Mouse (Mus musculus): ENCODE results near the gene Mgmt.

The Mgmt gene

DNA sequence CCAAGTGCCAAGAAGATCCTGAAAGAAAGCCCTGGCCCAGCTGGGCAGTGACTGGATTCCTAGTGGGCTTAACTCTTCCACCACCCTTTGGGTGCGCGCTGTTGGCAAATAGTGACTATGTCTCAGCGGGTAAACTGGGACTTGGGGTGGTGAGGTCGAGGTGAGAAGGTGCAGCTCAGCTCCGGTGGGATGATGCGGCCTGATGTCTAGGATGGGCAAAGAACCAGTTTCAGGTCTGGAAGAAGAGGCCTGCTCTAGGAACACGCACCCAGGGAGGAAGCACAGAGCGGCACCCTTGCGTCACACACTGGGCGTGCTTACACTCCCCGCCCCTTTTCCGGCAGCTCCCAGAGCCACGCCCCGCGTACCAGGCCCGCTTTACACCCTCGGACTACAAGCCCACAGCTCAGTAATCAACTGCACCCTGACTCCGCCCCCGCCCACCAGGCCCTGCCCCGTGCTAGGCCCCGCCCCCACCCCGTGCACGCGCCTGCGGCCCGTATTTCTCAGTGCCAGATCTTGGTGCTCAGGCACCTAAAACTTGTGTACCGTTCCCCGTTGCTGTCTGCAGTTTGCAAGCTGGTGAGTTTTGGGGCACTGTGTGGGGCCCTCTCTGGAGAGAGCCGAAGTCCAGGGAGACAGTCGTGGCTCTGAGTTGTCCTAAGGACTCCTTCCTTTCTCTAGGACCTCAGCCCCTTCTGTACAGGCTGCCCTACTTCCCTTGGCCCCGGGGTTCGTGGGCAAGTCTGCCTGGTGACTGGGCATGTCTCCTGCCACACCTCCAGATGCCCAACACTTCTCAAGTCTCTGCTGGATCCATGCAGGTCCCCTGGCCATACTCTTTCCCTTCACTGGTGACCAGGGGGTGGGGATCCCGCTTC lies at the start of gene Mgmt:
Gene Mgmt (plus strand): TSS at position 509 of the 881 bp plus-strand sequence.
- peak; percentile 95 for DNase-seq (ENCODE audit: low spot score)

- DNase-seq (ENCODE audit: low spot score) = no peak
These were observed 49.6 kb upstream of the Mgmt start for GRCm38 (mm10) chr7:136844835-136845234.

DNA sequence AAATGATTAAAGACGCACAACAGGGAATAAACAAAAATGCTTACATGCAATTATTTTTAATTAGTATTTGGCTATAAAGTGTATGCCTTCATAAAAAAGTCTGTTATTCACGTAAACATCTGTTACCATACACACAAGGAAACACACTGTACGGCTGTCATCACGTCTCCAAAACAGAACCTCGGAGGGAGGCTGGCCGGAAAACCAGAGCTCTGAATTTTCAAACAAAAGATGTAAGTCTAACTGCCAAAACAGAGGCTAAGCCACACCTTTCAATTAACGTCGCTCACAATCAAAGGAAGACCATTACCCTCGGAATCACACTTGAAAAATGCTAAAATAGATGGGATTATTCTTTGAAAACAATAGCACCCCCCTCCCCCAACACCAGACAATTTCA lies 49.1 kb upstream of the Mgmt start:
- DNase-seq (ENCODE audit: low spot score) = no peak

DNA sequence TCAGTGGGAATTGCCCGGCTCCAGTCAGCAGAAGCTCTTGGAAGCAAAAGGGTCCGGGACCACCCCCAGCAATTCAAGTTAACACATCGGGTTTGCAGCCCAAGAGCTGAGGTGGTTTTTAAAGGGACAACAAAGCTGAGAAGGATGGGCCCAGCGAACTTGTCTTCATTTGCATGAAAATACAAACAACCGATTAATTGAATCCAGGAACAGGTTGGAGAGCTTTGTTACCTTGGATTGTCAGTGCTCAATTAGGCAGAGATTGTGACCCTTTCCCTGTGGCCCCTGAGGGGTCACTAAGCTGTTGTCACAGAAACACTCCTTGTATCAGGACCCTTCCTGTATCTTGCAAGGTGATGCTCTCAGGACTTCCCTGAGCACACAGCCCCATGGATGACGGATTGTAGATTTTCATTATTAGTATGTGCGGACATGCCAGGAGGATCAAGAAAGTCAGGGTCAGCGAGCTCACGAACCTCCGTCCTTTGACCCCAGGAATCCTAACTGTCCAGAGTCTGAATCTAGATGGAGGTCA lies 48.3 kb upstream of the Mgmt start:
- no peak for DNase-seq (ENCODE audit: low spot score)

DNA sequence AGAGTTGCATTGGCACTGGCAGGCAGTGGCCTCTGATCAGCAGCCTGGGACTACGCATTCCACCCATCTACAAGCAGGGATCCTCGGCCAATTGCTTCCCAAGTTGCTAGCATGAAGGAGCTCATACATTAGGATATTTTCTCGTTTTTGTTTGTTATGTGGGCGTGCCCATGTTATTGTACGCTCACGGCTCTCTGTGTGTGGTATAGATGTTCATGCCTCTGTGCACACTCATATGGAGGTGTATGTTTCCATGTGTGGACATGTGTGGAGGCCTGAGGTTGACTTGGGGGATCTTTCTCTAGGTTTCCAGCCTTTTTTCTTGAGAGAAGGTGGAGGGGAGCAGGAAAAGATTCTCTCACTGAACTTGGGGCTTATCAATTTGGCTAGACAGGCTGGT lies 46.8 kb upstream of the Mgmt start:
- DNase-seq (ENCODE audit: low spot score) = no peak

DNA sequence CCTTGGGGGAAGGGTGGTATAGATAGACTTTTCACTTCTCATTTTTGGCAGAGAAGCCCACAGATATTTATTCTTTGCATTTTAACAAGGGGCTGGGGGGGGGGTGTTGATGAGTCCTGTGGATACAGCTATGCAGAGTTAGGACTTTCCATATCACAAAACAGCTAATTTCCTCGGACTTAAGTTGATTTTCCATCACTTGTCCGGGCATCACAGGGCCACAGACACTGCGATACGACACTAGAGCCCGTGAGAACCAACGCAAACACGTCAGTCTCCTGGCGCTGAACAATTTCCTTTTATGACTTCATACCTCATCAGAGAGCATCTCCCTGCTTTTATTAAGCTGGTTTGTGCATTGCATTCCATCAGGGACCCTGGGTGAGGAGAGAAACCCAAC lies 45.7 kb upstream of the Mgmt start:
- no peak for DNase-seq (ENCODE audit: low spot score)

GRCm38 (mm10) chr7:136849811-136850210 lies 44.6 kb upstream of the Mgmt start:
- no peak for DNase-seq (ENCODE audit: low spot score)

DNA sequence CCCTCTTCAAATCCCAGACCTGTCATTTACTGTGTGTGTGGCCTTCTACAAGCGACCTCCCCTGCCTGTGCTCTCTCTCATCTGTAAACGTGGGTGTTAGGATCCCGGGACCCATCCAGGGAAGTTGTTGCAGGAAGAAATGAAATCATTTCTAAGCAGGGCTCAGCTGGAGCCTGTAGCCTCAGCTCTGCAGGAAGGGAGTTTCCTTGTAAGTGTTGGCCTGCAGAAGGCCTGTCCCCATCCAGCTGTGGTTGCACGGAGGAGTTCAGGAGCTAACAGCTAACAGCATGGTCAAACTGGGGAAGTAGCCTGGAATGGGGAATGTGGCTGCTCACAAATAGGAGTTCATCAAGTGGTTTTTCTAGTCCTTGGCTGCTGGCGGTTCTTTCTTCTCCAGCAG lies 44.1 kb upstream of the Mgmt start:
- DNase-seq (ENCODE audit: low spot score) = no peak

DNA sequence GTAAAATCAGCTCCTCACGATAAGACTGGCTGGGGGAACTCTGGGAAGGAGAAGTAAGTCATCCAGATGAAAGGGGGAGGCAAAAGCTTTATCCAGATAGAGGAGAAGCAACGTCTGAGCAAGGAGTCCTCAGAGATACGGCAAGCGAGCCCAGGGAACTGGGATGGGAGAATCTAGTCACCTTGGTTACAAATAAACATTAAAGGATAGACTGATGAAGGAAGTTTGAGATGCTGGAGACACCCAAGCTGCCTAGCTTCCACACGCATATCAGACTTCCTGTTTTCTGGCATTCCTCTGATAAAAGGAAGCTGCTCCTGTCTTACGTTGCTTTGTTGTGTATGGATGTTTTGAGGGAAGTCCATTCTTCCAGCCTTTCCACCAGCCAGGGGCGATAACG lies 42.5 kb upstream of the Mgmt start:
- DNase-seq (ENCODE audit: low spot score) = no peak

GRCm38 (mm10) chr7:136852721-136853120 lies 41.7 kb upstream of the Mgmt start:
- no peak for DNase-seq (ENCODE audit: low spot score)

GRCm38 (mm10) chr7:136864677-136865463 lies 29.5 kb upstream of the Mgmt start:
- DNase-seq (ENCODE audit: low spot score) = no peak

DNA sequence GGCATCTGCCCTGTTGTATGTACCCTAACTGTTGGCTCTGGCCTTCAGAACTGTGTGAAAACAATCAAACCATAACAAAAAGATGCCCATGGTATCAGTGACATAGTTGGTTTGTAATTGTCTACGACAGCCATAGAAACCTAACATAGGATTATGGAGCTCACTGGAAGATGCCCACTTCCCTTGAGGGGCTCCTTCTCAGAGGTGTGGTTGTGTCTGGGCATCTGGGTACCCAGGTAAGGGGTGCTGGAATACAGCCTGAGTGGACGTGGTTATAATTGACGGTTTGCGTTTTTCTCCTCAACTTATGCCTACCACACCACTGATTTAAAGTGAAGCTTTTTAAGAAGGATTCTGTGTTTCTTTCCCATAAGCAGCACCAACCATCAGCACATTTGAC lies 28.5 kb upstream of the Mgmt start:
- DNase-seq (ENCODE audit: low spot score) = no peak

GRCm38 (mm10) chr7:136866535-136866934 lies 27.9 kb upstream of the Mgmt start:
- no peak for DNase-seq (ENCODE audit: low spot score)

- no peak for DNase-seq (ENCODE audit: low spot score)
These were observed 22.9 kb upstream of the Mgmt start for GRCm38 (mm10) chr7:136871535-136871934.

GRCm38 (mm10) chr7:136872059-136872458 lies 22.4 kb upstream of the Mgmt start:
- no peak for DNase-seq (ENCODE audit: low spot score)

GRCm38 (mm10) chr7:136874396-136874795 lies 20.0 kb upstream of the Mgmt start:
- DNase-seq (ENCODE audit: low spot score) = no peak

DNA sequence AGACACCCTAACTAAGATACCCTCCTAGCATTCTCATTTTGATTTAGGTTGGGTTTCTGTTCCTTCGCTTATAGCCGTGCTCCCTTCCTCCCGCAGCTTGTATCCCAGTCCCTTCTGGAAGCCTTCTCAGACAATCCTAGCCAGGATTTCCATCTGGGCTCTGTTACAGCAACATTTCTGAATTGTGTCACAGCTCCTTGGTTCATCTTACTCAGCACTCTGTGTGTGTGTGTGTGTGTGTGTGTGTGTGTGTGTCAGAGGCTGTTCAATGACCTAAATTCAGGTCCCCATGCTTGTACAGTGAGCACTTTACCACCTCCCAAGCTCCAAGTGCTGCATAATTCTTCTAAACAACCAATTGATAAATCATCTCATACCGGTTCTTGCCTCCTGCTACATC lies 14.0 kb upstream of the Mgmt start:
- DNase-seq (ENCODE audit: low spot score) = peak; percentile 9

DNA sequence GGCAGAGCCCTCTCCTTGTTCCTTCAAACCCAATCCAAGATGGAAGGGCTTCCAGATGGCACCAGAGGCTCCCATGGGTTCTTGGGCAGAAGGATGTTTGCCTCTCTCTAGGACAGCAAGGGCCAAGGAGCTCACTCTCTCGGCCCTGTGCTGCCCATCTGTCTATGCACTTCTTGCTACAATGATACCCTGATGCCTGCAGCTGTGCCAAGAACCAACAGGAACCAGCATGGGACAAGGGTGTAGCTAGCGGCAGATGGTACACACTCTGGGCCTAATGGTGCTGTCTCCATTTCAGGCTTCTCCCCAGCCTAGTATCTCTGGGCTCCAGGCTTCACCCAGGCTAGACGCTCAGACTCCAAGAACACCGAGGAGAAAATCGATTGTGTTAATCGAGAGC lies 6.3 kb upstream of the Mgmt start:
- DNase-seq (ENCODE audit: low spot score) = no peak

DNA sequence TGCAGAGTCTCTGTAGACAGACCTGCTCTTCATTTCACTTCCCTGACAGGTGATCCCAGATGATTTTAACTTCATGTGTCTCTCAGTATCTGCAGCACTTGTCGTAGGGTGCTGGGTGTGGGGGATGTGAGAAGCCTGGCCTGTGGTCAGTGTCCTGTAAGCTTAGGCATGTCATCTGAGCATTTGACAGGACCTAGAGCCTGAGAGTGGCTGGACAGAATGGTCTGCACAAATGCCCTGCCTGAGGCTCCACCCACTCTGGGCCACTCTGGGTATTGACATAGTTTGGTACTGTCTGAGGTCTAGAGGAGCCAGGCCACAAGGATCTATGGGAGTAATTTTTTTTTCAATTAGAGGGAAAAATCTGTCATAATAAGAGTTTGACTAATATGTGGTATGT lies 942 bp downstream of the Mgmt start:
- DNase-seq (ENCODE audit: low spot score) = no peak

GRCm38 (mm10) chr7:136895851-136896250 lies 1.4 kb downstream of the Mgmt start:
- no peak for DNase-seq (ENCODE audit: low spot score)

GRCm38 (mm10) chr7:136897481-136897880 lies 3.1 kb downstream of the Mgmt start:
- DNase-seq (ENCODE audit: low spot score) = no peak

DNA sequence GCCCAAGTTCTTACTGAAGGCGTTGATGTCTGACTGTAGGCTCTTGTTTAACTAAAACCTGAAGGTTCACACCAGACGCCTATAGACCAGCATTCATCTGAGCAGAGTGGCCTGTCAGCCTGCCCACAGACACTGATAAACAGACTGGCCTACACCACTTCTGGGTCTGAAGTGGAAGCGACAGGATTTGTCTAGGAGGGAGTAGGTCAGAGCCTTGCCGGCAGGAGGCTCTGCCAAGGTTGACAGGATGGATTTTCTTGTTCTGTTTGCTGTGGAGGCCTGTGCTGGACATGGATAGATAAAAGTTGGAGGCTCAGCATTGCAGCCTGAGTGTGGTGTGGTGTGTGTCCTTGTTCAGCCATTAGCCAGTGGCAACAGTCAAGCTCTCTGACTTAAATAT lies 3.6 kb downstream of the Mgmt start:
- DNase-seq (ENCODE audit: low spot score) = no peak

DNA sequence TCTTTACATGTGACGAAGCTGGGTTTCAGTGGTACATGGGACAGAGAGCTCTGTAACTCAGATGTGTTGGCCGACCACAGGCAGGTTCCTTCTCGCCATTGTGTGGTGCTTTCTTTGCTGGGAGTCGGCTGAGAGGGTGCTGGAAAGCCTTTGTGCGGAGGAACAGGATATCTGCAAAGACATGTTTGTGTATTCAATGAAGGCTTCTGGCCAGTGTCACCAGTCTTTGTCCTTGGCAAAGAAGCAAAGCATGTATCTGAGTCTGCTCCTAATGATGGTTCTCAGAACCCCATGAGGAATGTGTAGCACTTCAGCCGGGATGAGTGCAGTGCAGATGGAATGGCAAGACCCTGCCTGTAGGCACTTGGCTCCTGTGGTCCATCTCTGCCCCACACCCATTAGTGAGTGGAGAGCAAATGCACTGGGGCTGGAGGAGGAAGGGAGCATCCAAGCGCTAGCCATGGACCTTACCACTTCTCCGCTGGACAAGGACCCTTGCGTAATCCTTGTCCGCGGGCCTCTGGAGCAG lies 14.3 kb downstream of the Mgmt start:
- DNase-seq (ENCODE audit: low spot score) = no peak
